ENCODE assay signal across 9 mouse cellular contexts in the genomic region with DNA sequence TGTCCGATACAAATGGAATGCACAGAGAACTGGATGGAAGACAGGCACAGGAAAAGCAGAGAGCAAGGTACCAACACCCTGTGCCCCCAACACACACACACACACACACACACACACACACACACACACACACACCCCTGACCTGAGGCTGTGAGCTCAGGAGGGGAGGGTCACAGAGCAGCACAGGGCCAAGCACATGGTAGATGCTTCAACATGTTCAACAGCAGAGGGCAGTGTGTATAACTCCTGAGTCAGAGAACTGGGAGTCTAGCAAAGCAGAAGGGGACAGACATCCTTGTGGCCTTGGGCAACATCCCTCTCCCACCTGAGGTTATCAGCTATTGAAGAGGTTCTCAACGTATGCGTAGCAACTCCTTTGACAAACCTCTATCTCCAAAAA. TPM values are rescaled to one million over a fixed set of nuclear protein-coding genes. Genes with fewer than 3 reads are reported as not detected.
DNase-seq lines count a peak whose midpoint lies in the region; ATAC-seq and TF ChIP-seq lines count a peak whose summit lies in the region.
"Had no signal": no experiment of that assay in that cellular context is flagged by ENCODE, and none has a peak within 500 bp of the region (broad histone marks: within the 10 kb centered on the region; RNA-seq: fewer than 3 reads in every experiment).

No protein-coding gene starts in this region.

- H3K4me3 ChIP-seq in thymus, adult 2 months (ENCODE audit: control insufficient read depth, insufficient read depth, low read length), result no peak overlapping the region
- H3K4me3 ChIP-seq in hindbrain, embryonic 15.5 days, result no peak overlapping the region

- no peak overlapping the region for H3K27ac ChIP-seq in thymus, adult 2 months (ENCODE audit: control insufficient read depth, insufficient read depth, low read length)
- no peak overlapping the region for H3K27ac ChIP-seq in hindbrain, embryonic 15.5 days (replicated peaks)

- no peaks in the 10 kb centered on the region for H3K9me3 ChIP-seq in hindbrain, embryonic 15.5 days
- H3K9me3 ChIP-seq: G1E had no signal

- no peak for TF ChIP-seq CTCF in thymus, adult 2 months (IDR thresholded peaks at IDR 0.05; ENCODE audit: borderline replicate concordance, control insufficient read depth, extremely low read depth, insufficient read depth, low read length, poor library complexity)

- H3K36me3 ChIP-seq in thymus, adult 2 months (ENCODE audit: control insufficient read depth, insufficient read depth, low read length), result no peaks in the 10 kb centered on the region
- H3K36me3 ChIP-seq in hindbrain, embryonic 15.5 days, result 0 out of 2 replicates have a peak, but pooled peaks cover 6% of the 10 kb centered on the region
- H3K36me3 ChIP-seq: G1E had no signal

- no peaks in the 10 kb centered on the region for H3K27me3 ChIP-seq in thymus, adult 2 months (ENCODE audit: control insufficient read depth, insufficient read depth, low read length)
- no peaks in the 10 kb centered on the region for H3K27me3 ChIP-seq in hindbrain, embryonic 15.5 days

- no peak overlapping the region for H3K9ac ChIP-seq in hindbrain, embryonic 15.5 days

- DNase-seq in adrenal gland, postnatal 14 days, result peak; percentile 52
- no peak for DNase-seq in adrenal gland, adult 18-20 months (ENCODE audit: low spot score in 2 of 2)
- peak; percentile 25 for DNase-seq in thymus, adult 2 months
- DNase-seq in thymus, postnatal 36 days, result no peak
- DNase-seq in gastrocnemius, adult 8-10 months (ENCODE audit: low spot score in 2 of 2), result no peak
- DNase-seq in right cerebral cortex, postnatal 4 days, result no peak

- peak; percentile 79; the same call in 1 of the 2 replicates for ATAC-seq in hindbrain, embryonic 15.5 days (ENCODE audit: low FRiP score, low read depth)
- ATAC-seq in megakaryocyte-erythroid progenitor cell, adult 5-6 weeks (replicated peaks; ENCODE audit: low FRiP score, low TSS enrichment, poor library complexity, severe bottlenecking), result peak; percentile 78

- no peak overlapping the region for H3K4me2 ChIP-seq in hindbrain, embryonic 15.5 days

- 86% methylated on average over 3 of the region's 3 CpGs for WGBS in thymus, adult 2 months
- 78% methylated on average over 3 of the region's 3 CpGs for WGBS in hindbrain, embryonic 15.5 days

- no peak for TF ChIP-seq POLR2A in thymus, adult 2 months (IDR thresholded peaks at IDR 0.05; ENCODE audit: control insufficient read depth, extremely low read depth, insufficient read depth, low read length, poor library complexity)

- no peaks in the 10 kb centered on the region for H3K4me1 ChIP-seq in thymus, adult 2 months (replicated peaks; ENCODE audit: control insufficient read depth, insufficient read depth, low read length)
- no peaks in the 10 kb centered on the region for H3K4me1 ChIP-seq in hindbrain, embryonic 15.5 days (replicated peaks)

RNA-seq across cellular contexts. Expression of gene Katnb1, which starts 32.8 kb away (rescaled TPM):
- 8.3 and 12.0 TPM in 2 replicates for total RNA-seq in adrenal gland, postnatal 14 days (2021)
- 10 to 100 TPM; 11.3 to 15.3 TPM for total RNA-seq in adrenal gland, adult 18-20 months (2021)
- polyA plus RNA-seq in thymus, adult 2 months (2012; rRNA removed), result 38.4 and 41.6 TPM in 2 replicates
- polyA plus RNA-seq in hindbrain, embryonic 15.5 days (2015; fragmentation: Nextera tagmentation; extraction: Ambion mirVana), result 42.2 and 49.9 TPM in 2 replicates
- total RNA-seq in megakaryocyte-erythroid progenitor cell, adult 5-6 weeks (2014; fragmentation: Nextera tagmentation), result 7.7 and 18.8 TPM in 2 replicates
- 19.4 and 27.5 TPM in 2 replicates for total RNA-seq in megakaryocyte-erythroid progenitor cell, adult 5-6 weeks (2017)
- 1 to 10 TPM; 7.0 to 8.9 (median 7.6) TPM for total RNA-seq in gastrocnemius, adult 8-10 months (2022)

RNA-seq across cellular contexts. Expression of gene Drc7, which starts 58.8 kb away (rescaled TPM):
- total RNA-seq in adrenal gland, postnatal 14 days (2021), result not detected in 2 replicates
- total RNA-seq in adrenal gland, adult 18-20 months (2021), result not detected
- 2.6 and 2.7 TPM in 2 replicates for polyA plus RNA-seq in thymus, adult 2 months (2012; rRNA removed)
- polyA plus RNA-seq in hindbrain, embryonic 15.5 days (2015; fragmentation: Nextera tagmentation; extraction: Ambion mirVana), result 2.1 and 2.4 TPM in 2 replicates
- total RNA-seq in megakaryocyte-erythroid progenitor cell, adult 5-6 weeks (2014; fragmentation: Nextera tagmentation), result 0.68 TPM in 1 of 2 replicates, not detected in the other
- 0.84 and 2.0 TPM in 2 replicates for total RNA-seq in megakaryocyte-erythroid progenitor cell, adult 5-6 weeks (2017)
- total RNA-seq in gastrocnemius, adult 8-10 months (2022), result not detected
- polyA plus RNA-seq: G1E had no signal

Comparison
In these comparisons a context has a peak if more than half of its experiments do, and no peak if none do; other contexts are left out.
1. DNase-seq: peak in adrenal gland, postnatal 14 days (single experiment) and thymus, adult 2 months (single experiment); none in adrenal gland, adult 18-20 months (0 of 2), thymus, postnatal 36 days (0 of 2), gastrocnemius, adult 8-10 months (0 of 2) and right cerebral cortex, postnatal 4 days (single experiment).